Mouse (Mus musculus) embryo, embryonic 11 days (tissue): ENCODE data around the gene Clp1.

Source experiments
- DNase-seq: peaks from one replicate; pipeline ENCODE4 v3.0.0-alpha.2; 2015

The Clp1 gene

GRCm38 (mm10) chr2:84727172-84727858 is at the start of gene Clp1:
TSS of gene Clp1 (minus strand) at chr2:84727350.
- DNase-seq = peak; percentile 99

- no peak for DNase-seq
These were observed 48.5 kb upstream of the Clp1 start for GRCm38 (mm10) chr2:84775665-84776064.

- DNase-seq = peak; percentile 27
These were observed 48.1 kb upstream of the Clp1 start, which contains the start of gene Serping1 for GRCm38 (mm10) chr2:84775241-84775640. TSS of gene Serping1 (minus strand) at chr2:84775444.

GRCm38 (mm10) chr2:84774751-84775150 is 47.6 kb upstream of the Clp1 start:
- DNase-seq = peak; percentile 90

GRCm38 (mm10) chr2:84773195-84773594 is 46.0 kb upstream of the Clp1 start:
- no peak for DNase-seq

- DNase-seq = no peak
These were observed 45.3 kb upstream of the Clp1 start for GRCm38 (mm10) chr2:84772454-84772853.

GRCm38 (mm10) chr2:84770501-84770900 is 43.4 kb upstream of the Clp1 start:
- DNase-seq = no peak

- DNase-seq = no peak
These were observed 35.7 kb upstream of the Clp1 start for GRCm38 (mm10) chr2:84762818-84763217.

- DNase-seq = no peak
These were observed 35.1 kb upstream of the Clp1 start for GRCm38 (mm10) chr2:84762295-84762694.

GRCm38 (mm10) chr2:84761840-84762239 is 34.7 kb upstream of the Clp1 start:
- DNase-seq = no peak

GRCm38 (mm10) chr2:84761309-84761708 is 34.2 kb upstream of the Clp1 start:
- DNase-seq = no peak

GRCm38 (mm10) chr2:84760777-84761176 is 33.6 kb upstream of the Clp1 start:
- DNase-seq = no peak

GRCm38 (mm10) chr2:84758542-84759127 is 31.5 kb upstream of the Clp1 start:
- DNase-seq = peak; percentile 78

- DNase-seq = no peak
These were observed 30.0 kb upstream of the Clp1 start for GRCm38 (mm10) chr2:84757026-84757682.

- no peak for DNase-seq
These were observed 29.1 kb upstream of the Clp1 start for GRCm38 (mm10) chr2:84756245-84756644.

GRCm38 (mm10) chr2:84750115-84750514 is 23.0 kb upstream of the Clp1 start:
- no peak for DNase-seq

- peak; percentile 78 for DNase-seq
These were observed 17.0 kb upstream of the Clp1 start for GRCm38 (mm10) chr2:84744126-84744525.

GRCm38 (mm10) chr2:84743561-84743960 is 16.4 kb upstream of the Clp1 start, which contains the start of gene Gm19426:
TSS of gene Gm19426 (minus strand) at chr2:84743655.
- peak; percentile 96 for DNase-seq

- peak; percentile 97 for DNase-seq
These were observed 15.5 kb upstream of the Clp1 start for GRCm38 (mm10) chr2:84742451-84743283.

GRCm38 (mm10) chr2:84741841-84742450 is 14.8 kb upstream of the Clp1 start:
- DNase-seq = no peak

- DNase-seq = peak; percentile 43
These were observed 13.6 kb upstream of the Clp1 start for GRCm38 (mm10) chr2:84740608-84741333.
